In the genomic region with DNA sequence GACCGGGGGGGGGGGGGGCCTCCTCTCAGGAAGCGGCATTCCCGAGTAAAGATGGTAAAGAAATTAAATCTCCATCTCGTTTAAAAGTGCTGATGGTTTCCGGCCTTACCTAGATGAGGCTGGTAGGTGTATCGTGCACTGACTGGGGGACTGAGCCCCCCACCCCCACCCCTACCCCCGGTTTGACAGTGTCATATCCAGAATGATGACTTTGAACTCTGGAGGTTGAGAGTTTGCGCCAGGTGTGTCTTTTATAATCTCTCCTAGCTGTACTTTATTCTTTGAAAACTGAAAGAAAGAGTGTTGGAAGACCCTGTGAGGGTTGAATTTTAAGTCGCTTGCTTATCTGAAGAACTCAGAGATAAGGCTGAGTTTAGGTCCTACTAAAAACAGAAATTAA, we compare ENCODE assay signal across 8 mouse cellular contexts. TPM values are rescaled to one million over a fixed set of nuclear protein-coding genes. Genes with fewer than 3 reads are reported as not detected.
DNase-seq lines count a peak whose midpoint lies in the region; ATAC-seq and TF ChIP-seq lines count a peak whose summit lies in the region.

No protein-coding gene starts in this region.

- 6% methylated on average over 9 of the region's 9 CpGs for WGBS in lung, embryonic 14.5 days
- WGBS in embryonic facial prominence, embryonic 12.5 days = 16% methylated on average over 8 of the region's 9 CpGs
- 10% methylated on average over 9 of the region's 9 CpGs for WGBS in intestine, embryonic 15.5 days
- WGBS in neural tube, embryonic 14.5 days = 20% methylated on average over 8 of the region's 9 CpGs

- H3K27ac ChIP-seq in lung, embryonic 14.5 days (ENCODE audit: low read depth) = peak overlapping the region; percentile 76
- H3K27ac ChIP-seq in embryonic facial prominence, embryonic 12.5 days = peak overlapping the region; percentile 70; the same call in 1 of the 2 replicates
- H3K27ac ChIP-seq in intestine, embryonic 15.5 days = peak overlapping the region; percentile 70; the same call in 1 of the 2 replicates
- H3K27ac ChIP-seq in neural tube, embryonic 14.5 days (ENCODE audit: low read depth, low read length) = peak overlapping the region; percentile 66; the same call in 1 of the 2 replicates

- H3K4me2 ChIP-seq in lung, embryonic 14.5 days = peak overlapping the region; percentile 70
- H3K4me2 ChIP-seq in embryonic facial prominence, embryonic 12.5 days (replicated peaks) = peak overlapping the region; percentile 60
- H3K4me2 ChIP-seq in intestine, embryonic 15.5 days (replicated peaks) = peak overlapping the region; percentile 69
- peak overlapping the region; percentile 71 for H3K4me2 ChIP-seq in neural tube, embryonic 14.5 days (ENCODE audit: low read depth, low read length)

- peak overlapping the region; percentile 74 for H3K9ac ChIP-seq in lung, embryonic 14.5 days
- peak overlapping the region; percentile 63 for H3K9ac ChIP-seq in embryonic facial prominence, embryonic 12.5 days
- peak overlapping the region; percentile 77 for H3K9ac ChIP-seq in intestine, embryonic 15.5 days
- peak overlapping the region; percentile 79 for H3K9ac ChIP-seq in neural tube, embryonic 14.5 days (replicated peaks; ENCODE audit: low read depth, low read length)

- H3K4me1 ChIP-seq in lung, embryonic 14.5 days (ENCODE audit: insufficient read depth) = no peaks in the 10 kb centered on the region; the same call in 1 of the 2 replicates
- H3K4me1 ChIP-seq in embryonic facial prominence, embryonic 12.5 days = peaks cover 11% of the 10 kb centered on the region
- 0 out of 2 replicates have a peak, but pooled peaks cover 5% of the 10 kb centered on the region for H3K4me1 ChIP-seq in intestine, embryonic 15.5 days (replicated peaks)
- H3K4me1 ChIP-seq in neural tube, embryonic 14.5 days (ENCODE audit: control insufficient read depth, insufficient read depth, low read length) = no peaks in the 10 kb centered on the region

- no peak for TF ChIP-seq CTCF in lung, embryonic 14.5 days (IDR thresholded peaks at IDR 0.05; ENCODE audit: low read depth)

- DNase-seq in lung, embryonic 14.5 days = no peak
- DNase-seq in lung, adult 18-20 months = no peak
- DNase-seq in urinary bladder, postnatal 25 days (ENCODE audit: low spot score) = no peak
- no peak for DNase-seq in frontal cortex, postnatal 36 days (ENCODE audit: low spot score in 2 of 2)
- DNase-seq in layer of hippocampus, postnatal 14 days (ENCODE audit: low spot score in 2 of 2) = no peak

- H3K36me3 ChIP-seq in lung, embryonic 14.5 days (ENCODE audit: insufficient read depth) = 0 out of 2 replicates have a peak, but pooled peaks cover 11% of the 10 kb centered on the region
- H3K36me3 ChIP-seq in embryonic facial prominence, embryonic 12.5 days = peaks cover 5% of the 10 kb centered on the region; the same call in 1 of the 2 replicates
- no peaks in the 10 kb centered on the region; the same call in 1 of the 2 replicates for H3K36me3 ChIP-seq in intestine, embryonic 15.5 days
- peaks cover 16% of the 10 kb centered on the region; the same call in 1 of the 2 replicates for H3K36me3 ChIP-seq in neural tube, embryonic 14.5 days (ENCODE audit: control insufficient read depth, insufficient read depth, low read length)

- H3K4me3 ChIP-seq in lung, embryonic 14.5 days (ENCODE audit: low read depth, low read length) = peak overlapping the region; percentile 63
- H3K4me3 ChIP-seq in embryonic facial prominence, embryonic 12.5 days = peak overlapping the region; percentile 63
- peak overlapping the region; percentile 78 for H3K4me3 ChIP-seq in intestine, embryonic 15.5 days (replicated peaks)
- peak overlapping the region; percentile 67 for H3K4me3 ChIP-seq in neural tube, embryonic 14.5 days (ENCODE audit: low read depth, low read length)

- no peaks in the 10 kb centered on the region for H3K27me3 ChIP-seq in lung, embryonic 14.5 days (ENCODE audit: insufficient read depth, low read length)
- H3K27me3 ChIP-seq in embryonic facial prominence, embryonic 12.5 days = no peaks in the 10 kb centered on the region
- H3K27me3 ChIP-seq in intestine, embryonic 15.5 days (replicated peaks) = no peaks in the 10 kb centered on the region
- H3K27me3 ChIP-seq in neural tube, embryonic 14.5 days (ENCODE audit: control insufficient read depth, insufficient read depth, low read length) = no peaks in the 10 kb centered on the region

- no peaks in the 10 kb centered on the region for H3K9me3 ChIP-seq in lung, embryonic 14.5 days (ENCODE audit: low read depth, low read length)
- H3K9me3 ChIP-seq in embryonic facial prominence, embryonic 12.5 days = no peaks in the 10 kb centered on the region
- H3K9me3 ChIP-seq in intestine, embryonic 15.5 days = no peaks in the 10 kb centered on the region
- H3K9me3 ChIP-seq in neural tube, embryonic 14.5 days (ENCODE audit: control insufficient read depth, low read length) = no peaks in the 10 kb centered on the region

- ATAC-seq in lung, embryonic 14.5 days (ENCODE audit: insufficient read depth) = peak; percentile 62; the same call in 1 of the 2 replicates
- no peak for ATAC-seq in embryonic facial prominence, embryonic 12.5 days (ENCODE audit: insufficient number of reproducible peaks, insufficient read depth, low FRiP score, low TSS enrichment)
- peak; percentile 73 for ATAC-seq in intestine, embryonic 15.5 days
- peak; percentile 72 for ATAC-seq in neural tube, embryonic 14.5 days (ENCODE audit: low read depth)

RNA-seq across cellular contexts. Expression of a gene that starts 0.4 kb away (rescaled TPM):
- polyA plus RNA-seq in lung, embryonic 14.5 days (2014; fragmentation: Nextera tagmentation; extraction: Ambion mirVana) = 51.3 and 54.2 TPM in 2 replicates
- 42.0 and 44.0 TPM in 2 replicates for polyA plus RNA-seq in embryonic facial prominence, embryonic 12.5 days (2016; fragmentation: Nextera tagmentation; extraction: Ambion mirVana)
- 63.2 and 63.8 TPM in 2 replicates for polyA plus RNA-seq in intestine, embryonic 15.5 days (2015; fragmentation: Nextera tagmentation; extraction: Ambion mirVana)
- 36.3 and 37.3 TPM in 2 replicates for polyA plus RNA-seq in neural tube, embryonic 14.5 days (2014; fragmentation: Nextera tagmentation; extraction: Ambion mirVana)
- total RNA-seq in layer of hippocampus, postnatal 14 days (2021) = 10 to 100 TPM; 16.3 to 19.1 TPM
